Mouse (Mus musculus) adrenal gland, adult (tissue): ENCODE measurements around the gene Ccdc152.

Experiments used
- DNase-seq, 2 experiments: peaks; one replicate each; pipeline ENCODE4 v3.0.0; 2022 to 2023; ENCODE audit warnings: low spot score in 1 of 2; ENCODE audit not compliant: inconsistent age in 2 of 2

Gene Ccdc152

DNA sequence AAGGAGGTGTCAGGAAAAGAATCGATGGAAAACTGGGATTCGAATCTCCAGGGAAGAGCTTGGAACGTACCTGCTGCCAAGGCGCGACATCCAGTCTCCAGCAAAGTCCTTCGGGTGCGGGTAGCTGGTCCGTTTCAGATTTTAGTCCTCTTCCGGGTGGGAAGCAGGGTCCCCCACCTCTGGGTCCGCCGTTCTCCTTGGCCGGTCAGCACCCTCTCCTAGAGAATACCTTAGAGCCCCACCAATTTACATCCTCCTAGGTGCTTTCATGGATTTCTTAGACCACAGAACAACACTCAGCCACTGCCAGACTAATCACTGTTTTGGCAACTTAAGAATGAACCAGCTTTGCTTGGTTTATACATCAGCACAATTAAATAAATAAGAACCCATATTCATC is at the start of gene Ccdc152:
TSS of gene Ccdc152 (minus strand) at position 101 of the 400 bp plus-strand sequence.
- DNase-seq: no peak

DNA sequence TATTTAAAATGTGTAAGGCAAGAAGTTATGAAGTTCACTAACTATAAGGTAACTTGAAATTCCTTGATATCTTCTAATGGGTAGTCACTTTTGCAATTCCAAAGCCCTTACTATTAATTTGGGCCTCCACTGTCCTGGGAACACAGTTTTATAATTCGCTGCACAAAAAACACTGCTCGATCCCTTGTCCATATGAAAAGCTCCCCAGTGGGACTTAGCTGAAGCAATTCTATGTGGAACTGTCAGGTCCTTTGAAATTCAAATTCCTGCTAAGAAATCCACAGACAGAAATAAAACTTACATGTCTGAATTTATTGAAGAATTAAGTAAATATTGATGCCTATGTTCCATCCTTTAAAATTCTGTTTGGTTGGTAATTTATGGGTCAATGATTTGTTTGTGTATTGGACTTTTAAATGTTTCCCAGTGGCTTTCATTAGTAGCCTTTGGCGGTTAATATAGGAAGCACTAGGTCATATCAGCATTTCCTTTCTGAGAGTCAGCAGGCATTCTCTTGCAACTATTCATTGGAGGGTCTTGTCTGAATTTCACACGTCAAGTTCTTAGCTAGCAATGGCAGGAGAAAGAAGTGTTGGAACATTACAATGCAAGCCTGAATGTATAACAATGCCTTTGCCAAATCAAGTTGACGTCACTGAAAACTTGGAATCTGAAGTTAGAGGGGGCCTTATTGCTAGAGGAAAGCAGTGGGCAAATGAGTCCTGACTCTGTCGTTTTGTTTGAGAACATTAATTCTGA is 46.2 kb upstream of the Ccdc152 start:
- no peak for DNase-seq

GRCm38 (mm10) chr15:3346682-3347081 is 43.4 kb upstream of the Ccdc152 start:
- no peak for DNase-seq

DNA sequence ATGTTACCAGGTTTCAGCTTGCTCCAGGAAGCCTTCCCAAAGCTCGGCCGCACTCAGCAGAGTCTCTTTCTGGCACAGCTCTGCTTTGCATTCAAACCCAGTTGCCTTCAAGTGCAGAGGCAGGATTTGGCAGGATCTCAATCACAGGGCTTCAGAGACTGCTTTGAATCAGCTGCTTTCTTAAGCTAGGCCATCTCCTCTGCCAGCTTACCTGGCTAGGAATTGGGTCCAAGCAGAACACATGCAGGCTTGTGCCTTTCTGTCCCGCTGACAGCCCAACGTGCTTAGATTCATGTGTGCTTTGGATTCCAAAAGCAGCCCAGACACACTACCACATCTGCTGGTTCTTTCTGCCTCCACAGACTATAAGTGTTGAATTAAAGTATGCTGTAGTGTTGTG is 41.2 kb upstream of the Ccdc152 start:
- no peak for DNase-seq

DNA sequence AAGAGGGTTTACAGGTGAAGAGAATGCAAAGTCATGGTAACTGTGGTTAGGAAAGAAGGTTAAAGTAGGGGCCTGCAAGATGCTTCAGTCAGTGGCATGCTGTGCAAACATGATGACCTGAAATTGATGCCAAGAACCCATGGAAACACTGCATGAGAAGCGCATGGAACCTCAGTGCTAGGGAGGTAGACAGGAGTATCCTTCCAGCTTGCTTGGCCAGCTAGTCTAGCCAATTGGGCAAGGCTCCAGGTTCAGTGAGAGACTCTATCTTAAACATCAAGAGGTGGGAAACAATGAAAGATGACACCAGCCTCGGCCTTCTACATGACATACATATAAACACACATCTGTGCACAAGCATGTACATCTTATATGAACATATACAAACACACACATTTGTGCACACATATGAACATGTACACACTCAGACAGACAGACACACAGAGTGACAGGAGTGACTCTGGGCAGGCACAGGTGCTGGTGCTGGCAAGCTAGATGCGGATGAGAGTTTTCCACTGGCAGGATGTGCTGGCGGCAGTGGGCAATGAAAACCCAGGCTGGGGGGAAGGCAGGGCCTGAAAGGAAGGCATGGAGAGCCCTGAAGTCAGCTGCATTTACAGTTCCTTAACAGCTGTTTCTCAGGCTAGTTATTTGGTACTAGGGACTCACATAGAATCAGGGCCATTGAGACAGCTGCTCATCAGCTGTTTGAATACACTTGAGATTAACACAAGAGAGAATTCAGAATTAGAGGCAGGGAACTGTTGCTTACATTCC is 38.7 kb upstream of the Ccdc152 start:
- no peak for DNase-seq

- DNase-seq: no peak
Measured at GRCm38 (mm10) chr15:3339847-3340246, 36.5 kb upstream of the Ccdc152 start.

DNA sequence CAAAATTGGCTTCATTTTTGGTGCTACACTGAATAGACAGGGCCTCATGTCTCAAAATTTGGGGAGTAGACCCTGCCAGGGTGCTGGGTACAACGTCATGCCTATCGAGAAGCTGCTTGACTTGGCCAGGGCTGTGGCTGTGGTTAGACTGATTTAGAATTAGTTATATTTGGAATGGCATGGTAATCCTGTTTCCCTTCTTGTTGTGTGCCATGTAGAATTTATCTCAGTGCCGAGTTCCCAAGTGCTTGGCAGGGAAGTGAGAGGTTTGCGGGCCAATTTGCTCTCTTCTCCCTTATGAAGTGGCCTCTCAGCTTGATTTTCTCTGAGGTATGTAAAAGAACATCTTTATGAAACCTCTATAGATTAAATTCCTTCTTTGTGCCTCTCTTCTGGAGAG is 29.2 kb upstream of the Ccdc152 start:
- DNase-seq: no peak

DNA sequence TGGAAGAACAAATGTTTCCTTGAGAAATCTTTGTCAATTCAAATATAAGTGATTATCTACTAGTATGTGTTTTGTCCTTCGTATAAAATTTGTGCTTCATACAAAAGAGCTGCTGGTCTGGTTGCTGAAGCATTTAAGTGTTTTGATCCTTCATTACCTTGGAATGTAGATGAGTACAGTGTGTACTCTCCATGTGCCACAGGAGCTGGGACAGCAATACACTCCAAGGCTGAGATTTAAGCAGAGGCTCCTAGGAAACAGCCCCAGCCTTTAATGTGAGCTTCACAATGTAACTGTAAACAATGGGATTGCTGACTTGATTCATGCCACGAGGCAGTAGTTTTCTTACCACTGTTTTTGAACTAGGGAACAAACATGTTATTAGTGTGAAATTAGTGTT is 28.5 kb upstream of the Ccdc152 start:
- DNase-seq: no peak

DNA sequence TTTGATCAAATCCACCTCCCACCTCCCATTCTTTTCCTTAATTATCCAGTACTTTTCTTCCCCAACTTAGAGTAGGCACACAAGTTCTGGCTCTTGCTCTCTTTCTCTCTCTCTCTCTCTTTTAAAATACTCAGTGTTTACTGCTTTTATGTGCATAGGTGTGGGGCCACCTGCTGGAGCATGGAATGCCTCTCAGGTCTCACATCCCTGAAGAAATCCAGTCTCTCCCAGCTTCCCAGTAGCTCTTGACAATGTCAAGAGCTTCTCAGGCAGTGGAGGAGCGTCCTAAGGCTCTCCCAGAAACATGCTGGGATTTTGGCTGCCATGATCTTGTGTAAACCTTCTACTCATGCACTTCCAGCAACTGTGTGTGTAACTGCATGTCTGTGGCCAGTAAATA is 27.0 kb upstream of the Ccdc152 start:
- no peak for DNase-seq

- DNase-seq: no peak
Measured at GRCm38 (mm10) chr15:3323041-3323440, 19.7 kb upstream of the Ccdc152 start.

DNA sequence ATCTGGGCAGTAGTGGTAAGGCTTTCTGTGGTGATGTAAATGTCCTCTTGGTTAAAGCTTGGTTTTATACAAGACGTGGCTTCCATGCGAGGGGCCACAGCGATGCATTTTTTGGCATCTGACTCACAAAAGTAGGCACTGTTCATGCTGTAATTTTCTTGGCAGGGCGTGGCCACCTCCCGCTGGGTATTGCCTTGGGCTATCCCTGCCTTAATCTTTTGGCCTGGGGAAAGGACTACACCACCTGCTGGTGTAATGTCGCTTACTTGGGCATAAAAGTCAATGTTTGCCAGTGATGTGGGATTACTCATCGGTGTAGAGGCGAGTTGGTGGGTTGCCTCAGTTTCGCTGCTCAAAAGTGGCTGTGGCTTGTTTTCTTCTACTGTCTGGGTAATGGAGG is 16.6 kb upstream of the Ccdc152 start:
- DNase-seq: no peak

DNA sequence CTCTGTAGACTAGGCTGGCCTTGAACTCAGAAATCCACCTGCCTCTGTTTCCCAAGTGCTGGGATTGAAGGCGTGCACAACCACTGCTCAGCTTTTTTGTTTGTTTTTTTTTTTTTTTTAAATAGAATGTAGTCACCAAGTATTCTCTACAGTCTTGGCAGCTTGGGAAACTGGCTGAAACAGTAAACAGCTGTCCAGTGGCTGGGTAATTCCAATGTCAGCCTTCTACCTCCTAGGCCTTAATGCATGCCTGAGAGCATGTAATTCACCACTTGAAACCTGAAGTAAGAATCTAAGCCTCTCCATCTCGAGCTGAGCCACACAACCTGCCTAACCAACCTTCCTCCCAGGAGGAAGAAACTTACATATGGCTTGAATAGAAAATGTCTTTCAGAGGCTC is 13.3 kb upstream of the Ccdc152 start:
- no peak for DNase-seq

DNA sequence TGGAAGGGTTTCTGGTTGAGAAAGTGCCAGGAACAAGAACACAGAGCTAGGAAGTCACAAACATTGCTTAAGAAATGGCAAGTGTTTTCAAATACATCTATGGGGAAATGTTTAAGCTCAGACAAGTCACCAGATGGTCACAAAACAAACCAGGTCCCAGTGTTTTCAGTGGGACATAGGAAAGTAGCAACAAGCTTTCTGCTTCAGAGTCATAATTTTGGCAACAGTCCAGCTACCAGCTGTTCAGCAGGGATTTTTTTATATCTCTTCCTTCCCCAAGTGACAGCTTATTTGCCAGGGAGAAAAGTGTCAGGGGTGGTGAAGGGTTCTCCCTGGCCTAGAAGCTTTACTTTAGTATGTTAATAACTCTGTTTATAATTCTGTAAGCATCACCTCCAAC is 9.6 kb upstream of the Ccdc152 start:
- peak in 1 of 2 experiments; percentile 21 for DNase-seq

DNA sequence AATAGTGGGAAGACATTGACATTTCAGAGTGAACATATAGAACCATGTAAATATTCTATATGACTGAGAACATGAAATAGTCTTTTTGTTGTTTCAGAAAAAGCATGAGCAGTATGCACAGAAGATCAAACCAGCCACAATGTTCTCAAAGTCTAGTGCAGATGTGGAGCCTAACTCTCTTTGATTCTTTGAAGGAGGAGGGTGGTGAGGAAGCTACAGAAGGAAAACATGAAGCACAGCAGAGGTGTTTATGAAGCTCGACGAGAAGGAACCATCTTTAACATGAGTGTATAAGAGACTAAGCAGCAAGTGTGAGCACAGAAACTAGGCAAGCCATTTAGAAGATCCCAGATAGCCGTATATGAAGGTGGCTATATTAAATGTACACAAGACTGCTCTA is 6.5 kb upstream of the Ccdc152 start:
- no peak for DNase-seq

- no peak for DNase-seq
Measured at GRCm38 (mm10) chr15:3300361-3301100, 2.8 kb downstream of the Ccdc152 start.

DNA sequence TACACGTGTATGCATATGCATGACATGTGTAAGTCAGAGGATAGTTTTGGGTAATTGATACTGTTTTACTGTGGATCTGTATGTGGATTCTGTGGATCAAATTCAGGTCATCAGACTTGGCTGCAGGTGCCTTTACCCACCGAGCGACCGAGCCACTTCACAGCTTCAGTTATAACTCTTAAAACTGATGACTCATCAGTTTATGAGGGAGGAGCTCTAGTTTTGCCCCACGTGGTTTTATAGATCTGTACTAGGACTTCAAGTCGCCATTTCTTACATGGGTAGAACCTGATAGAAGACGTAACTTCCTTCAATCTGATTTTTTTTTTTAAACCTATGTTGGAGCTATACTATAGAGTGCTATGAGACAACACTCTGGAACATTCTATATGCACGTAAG is 5.7 kb downstream of the Ccdc152 start:
- no peak for DNase-seq

DNA sequence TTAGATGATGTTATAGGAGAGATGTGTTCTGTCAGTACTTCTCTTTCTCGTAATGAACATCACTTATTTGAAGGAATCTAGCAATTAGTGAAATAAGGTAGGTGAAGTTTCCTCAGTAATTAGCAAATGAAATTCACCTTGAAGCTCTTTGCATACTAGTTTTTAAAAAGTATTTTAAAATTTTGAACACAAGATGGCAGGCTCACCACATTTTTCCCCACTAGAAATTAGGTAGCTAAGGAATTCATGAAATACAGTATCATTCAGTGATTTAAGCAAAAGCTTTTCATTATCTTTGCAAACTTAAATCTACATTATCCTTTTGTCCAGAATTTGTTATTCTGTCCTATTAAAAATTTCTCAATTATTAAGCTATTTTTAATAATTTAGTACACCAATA is 7.3 kb downstream of the Ccdc152 start:
- DNase-seq: no peak

GRCm38 (mm10) chr15:3293477-3293876 is 9.8 kb downstream of the Ccdc152 start:
- no peak for DNase-seq

GRCm38 (mm10) chr15:3290435-3290834 is 12.9 kb downstream of the Ccdc152 start:
- no peak for DNase-seq

DNA sequence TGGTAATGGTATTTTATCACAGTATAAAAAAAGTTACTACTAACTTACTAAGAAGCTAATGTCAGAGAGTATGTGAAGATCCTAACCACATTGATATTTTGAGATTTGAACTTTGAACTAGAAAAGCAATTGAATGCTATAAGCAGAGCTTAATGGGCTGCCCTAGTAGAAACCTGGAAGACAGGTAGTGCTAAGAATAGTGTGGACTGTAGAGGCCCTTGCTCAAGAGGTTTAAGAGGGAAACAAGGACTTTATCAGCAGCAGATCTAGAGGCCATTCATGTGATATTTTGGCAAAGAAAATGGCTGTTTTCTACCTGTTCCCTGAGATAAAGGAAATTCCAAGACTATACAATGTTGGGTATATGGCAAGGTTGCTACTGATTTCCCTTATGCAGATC is 17.3 kb downstream of the Ccdc152 start:
- DNase-seq: no peak

- no peak for DNase-seq
Measured at GRCm38 (mm10) chr15:3281737-3282136, 21.6 kb downstream of the Ccdc152 start.

GRCm38 (mm10) chr15:3281216-3281615 is 22.1 kb downstream of the Ccdc152 start:
- no peak for DNase-seq
